Mouse (Mus musculus): ENCODE data around the gene Ifitm2. TPM values are rescaled to one million over a fixed set of nuclear protein-coding genes. Genes with fewer than 3 reads are reported as not detected.
A peak's percentile ranks its signal among the peaks of the same experiment; 100 is the strongest.
"Not testable (repeated sequence)": the region's sequence is repeated elsewhere in the genome, so short reads cannot be mapped to it uniquely, and the experiment has no call there.

Gene Ifitm2
- total RNA-seq, 2 experiments from 2014 or later, result 130 TPM

DNA sequence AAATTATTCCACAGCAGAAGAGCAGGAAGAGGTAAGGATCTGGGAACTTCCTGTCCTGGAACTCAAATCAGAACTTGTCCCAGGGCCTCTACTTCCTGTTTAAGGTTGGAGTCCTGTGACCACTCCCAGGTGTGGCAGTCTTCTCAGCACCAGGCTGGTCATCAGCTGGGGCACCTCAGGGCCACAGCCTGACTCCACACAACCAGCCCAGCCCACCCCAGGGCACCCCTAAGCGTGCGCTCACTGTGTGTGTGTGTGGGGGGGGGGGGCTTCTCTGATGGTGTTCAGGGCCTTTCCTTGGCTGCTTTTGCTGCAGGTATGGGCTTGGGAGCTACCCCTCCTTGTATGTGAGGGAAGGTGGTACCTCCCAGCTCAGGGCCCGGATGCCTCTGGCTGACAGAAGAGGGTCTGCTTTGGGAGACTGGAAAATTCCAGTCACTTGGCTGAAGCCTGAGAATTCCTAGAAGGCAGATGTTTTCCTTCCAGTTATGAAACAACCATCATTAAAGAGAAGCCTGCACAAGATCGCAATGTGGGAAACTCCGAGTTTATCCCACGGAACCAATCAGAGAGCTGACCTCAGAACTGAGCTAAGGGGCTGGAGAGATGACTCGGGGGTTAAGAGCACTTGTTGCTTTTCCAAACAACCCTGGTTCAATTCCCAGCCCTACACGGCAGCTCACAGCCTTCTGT is 15.8 kb upstream of the Ifitm2 start:
- intact Hi-C loops (cut with DNase I), result loop anchor here (5.0 kb wide), 1 partner anchor 36 kb away; no protein-coding TSS in a partner anchor

DNA sequence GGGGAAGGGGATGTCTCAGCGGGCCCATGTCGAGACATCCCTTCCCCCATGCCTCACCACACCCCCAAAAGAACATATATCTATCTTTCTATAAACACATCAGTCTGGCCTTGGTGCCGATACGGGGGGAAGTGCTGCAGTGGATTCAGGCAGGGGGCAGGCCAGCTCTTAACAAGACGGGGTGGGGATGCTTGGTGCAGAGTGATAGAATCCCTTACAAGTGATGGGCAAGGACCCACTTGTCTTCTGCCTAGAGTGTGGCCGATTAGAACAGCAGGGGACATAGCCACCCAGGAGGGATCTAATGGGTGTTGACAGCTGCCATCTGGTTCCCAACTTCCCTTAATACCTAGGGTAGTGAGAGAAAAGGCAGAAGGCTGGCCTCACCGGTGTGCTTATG is 15.1 kb upstream of the Ifitm2 start:
- intact Hi-C loops (cut with DNase I), result loop anchor here (5.0 kb wide), 1 partner anchor 36 kb away; no protein-coding TSS in a partner anchor
- no peak for DNase-seq

More for the DNA sequence above, 15.8 kb upstream of the Ifitm2 start:
- peak; percentile 36 to 38 for DNase-seq

DNA sequence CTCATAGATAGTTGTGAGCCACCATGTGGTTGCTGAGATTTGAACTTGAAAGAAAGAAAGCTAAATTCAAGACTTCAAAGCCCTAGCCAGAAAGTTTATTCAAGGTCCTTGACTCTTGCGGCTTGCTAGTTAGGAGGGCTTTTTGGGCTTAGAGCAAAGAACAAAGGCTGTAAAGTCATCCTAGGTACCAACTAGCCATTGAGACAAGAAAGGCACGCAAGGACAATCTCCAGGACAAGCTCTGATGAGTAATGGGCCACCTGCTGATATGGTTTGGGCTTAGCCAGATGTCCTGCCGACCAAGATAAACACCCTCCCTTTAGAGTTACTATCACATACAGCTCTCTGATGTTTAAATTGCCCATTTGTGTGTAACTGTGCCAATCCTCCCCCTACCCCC is 12.9 kb upstream of the Ifitm2 start:
- DNase-seq; intact Hi-C loops (cut with DNase I): not testable (repeated sequence)

DNA sequence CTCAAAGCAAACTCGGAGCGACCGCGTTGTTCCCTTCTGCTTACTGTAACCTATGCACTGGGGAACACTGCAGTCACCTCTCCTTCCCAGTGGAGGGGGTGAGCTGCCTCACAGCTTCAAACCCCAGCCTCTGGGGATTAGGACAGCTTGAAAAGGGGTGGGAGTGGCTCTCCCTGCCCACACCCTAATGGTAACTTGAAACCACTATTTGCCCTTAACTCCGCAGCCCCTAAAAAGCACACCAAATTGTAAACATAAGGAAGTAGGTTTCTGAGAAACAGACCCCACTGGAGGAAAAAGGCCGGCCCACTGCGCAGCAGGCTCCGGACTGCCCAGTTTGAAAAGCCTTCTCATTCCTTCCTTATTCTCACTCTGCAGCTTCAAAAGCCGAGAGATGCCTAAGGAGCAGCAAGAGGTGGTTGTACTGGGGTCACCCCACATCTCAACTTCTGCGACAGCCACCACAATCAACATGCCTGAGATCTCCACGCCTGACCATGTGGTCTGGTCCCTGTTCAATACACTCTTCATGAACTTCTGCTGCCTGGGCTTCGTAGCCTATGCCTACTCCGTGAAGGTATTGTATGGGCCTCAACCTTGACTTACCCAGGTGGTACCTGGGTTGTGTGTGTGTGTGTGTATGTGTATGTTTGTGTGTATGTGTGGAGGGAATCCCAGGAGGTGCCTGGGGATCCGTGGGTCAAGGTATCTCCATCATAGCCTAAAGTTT is 12.2 kb upstream of the Ifitm2 start:
- intact Hi-C loops (cut with DNase I), result no loop called here
- DNase-seq, result no peak

DNA sequence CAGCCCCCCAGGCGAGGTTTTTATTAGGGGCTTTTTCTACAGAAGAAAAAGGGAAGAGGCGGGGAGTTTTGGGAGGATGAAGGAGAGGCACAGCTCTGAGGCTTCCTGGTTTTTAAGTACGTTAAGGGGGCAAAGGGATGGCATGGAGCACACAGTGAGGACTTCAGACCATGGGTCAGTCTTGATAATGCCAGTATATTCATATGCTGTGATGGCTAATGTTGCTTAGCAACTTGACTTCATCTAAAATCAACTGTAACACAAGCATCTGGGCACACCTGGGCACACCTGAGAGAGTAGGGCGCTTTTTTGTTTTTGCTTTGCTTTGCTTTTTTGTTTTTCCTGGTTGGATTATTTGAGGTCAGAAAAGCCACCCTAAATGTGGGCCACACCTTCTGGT is 11.1 kb upstream of the Ifitm2 start, which contains the start of gene Ifitm1:
Gene Ifitm1, plus strand, starts transcription at position 301 of the 400 bp plus-strand sequence.
- no peak for DNase-seq
- intact Hi-C loops (cut with DNase I), result no loop called here

DNA sequence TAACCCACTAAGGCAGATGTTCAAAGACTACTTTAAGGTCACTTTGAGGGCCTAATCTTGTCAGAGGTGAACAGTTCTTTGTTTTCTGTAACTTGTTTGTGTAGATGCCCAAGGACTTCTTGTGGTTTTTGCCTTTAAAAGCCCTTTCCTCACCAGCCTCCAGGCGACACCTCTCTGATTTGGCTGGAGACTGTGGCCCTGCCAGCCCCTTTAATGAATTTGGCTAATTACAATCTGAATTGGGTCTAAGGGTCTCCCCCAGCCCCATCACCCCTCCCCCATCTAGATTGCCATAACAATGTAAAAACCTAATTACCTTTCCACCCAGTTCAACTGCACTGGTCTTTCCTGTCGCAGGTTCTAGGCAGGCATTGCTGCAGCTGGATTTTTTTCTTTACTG is 6.9 kb upstream of the Ifitm2 start:
- no peak for DNase-seq
- intact Hi-C loops (cut with DNase I), result loop anchor here (5.0 kb wide), 1 partner anchor 210 kb away; the partner anchor contains the start of gene Rnh1

DNA sequence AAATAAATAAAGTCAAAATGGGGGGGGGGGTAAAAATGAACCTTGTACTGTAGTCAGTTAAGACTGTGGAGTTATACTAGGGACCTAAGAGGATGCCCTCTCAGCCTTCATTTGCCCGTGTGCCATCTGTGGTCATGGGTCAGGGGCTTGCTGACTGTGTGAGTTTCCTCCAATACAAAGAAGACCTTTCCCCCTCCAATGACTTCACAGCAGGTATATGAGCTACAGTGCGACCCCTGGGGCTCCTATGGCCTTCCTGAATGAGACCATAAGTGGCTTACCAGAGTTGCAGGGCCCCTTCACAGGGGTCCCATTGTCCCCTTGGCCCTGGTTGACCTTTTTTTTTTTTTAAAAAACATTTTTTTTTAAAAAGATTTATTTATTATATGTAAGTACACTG is 5.6 kb upstream of the Ifitm2 start:
- DNase-seq, result no peak
- intact Hi-C loops (cut with DNase I), result loop anchor here (5.0 kb wide), 1 partner anchor 211 kb away; the partner anchor contains the start of gene Rnh1

DNA sequence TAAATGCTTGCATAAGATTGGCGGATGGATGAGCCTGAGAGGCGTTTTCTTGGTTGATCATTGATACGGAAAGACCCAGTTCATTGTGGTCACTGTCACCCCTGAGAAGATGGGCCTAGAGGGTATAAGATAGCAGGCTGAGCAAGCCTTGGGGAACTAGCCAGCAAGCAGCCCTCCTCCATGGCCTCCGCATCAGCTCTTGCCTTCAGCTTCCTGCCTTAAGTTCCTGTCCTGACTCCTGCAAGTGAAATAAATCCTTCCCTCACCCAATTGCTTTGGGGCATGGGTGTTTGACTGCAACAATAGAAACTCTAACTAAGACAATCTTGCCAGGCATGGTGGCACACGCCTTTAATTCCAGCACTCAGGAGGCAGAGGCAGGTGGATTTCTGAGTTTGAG is 4.2 kb upstream of the Ifitm2 start:
- DNase-seq, result no peak
- intact Hi-C loops (cut with DNase I), result loop anchor here (5.0 kb wide), 1 partner anchor 212 kb away; the partner anchor contains the start of gene Rnh1

DNA sequence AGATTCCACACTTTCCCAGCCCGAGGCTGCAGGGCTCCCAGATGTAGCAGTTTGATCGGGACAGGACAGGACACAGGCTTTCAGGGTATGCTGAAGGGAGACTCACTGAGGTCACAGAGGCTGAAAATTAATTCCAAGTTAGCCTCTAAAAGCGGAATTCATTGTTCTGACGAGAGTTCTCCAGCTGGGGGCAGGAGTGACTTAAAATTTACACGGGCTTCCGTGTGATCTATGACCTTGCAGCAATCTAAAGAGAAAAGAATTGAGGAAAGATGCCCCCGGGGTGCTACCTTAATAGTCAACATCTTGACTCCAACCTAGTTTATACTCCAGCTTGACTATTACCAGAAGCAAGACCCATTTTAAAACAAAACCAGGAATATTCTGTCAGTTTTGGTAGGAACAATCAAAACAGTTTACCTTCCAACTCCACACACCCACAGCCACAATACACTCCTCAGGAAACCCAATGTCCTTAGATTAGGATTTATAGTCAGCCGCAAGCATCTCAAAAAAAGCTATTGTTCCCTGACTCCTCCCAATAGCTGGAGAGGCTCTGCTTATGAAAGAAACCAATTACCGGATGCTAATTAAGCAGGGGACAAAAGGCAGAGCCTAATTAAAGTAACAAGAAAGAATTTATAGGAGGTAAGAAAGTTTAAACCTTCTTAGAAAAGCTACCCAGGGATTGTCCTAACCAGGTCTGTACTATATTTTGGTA is 3.6 kb upstream of the Ifitm2 start:
- DNase-seq, result peak; percentile 64 to 67
- intact Hi-C loops (cut with DNase I), result loop anchor here (2.0 to 5.0 kb wide), 2 partner anchors 49 to 52 kb away; no protein-coding TSS in a partner anchor

DNA sequence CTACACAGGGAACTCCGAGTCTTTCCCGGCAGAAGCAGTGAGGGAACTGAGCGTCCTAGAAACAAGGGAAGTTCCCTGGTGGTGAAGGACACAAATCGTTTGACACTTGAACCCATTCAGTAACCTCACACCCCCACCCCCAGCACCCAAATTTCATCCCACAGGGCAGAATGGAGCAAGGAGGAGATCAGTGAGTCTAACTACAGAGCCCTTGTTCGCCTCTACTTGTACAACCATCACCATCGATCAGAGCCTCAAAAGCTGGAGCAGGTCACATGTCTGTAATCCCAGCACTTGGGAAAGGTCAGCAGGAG is 726 bp upstream of the Ifitm2 start:
- DNase-seq, result no peak
- intact Hi-C loops (cut with DNase I), result loop anchor here (5.0 kb wide), 1 partner anchor 49 kb away; no protein-coding TSS in a partner anchor

DNA sequence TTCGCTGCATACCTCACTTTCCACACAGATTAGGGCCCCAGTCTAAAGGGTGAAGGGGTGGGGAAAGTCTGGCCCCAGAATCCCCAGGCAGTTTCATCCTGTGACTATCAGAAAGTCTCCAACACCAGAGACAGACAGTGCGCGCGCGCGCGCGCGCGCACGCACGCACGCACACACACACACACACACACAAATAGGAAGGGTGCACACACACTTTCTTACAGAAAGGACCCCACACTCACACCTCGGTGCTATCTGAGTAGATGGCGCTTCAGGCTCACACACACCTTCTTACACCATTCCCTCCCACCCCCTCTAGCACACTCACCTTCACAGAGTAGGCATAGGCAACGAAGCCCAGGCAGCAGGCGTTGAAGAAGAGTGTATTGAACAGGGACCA is 445 bp downstream of the Ifitm2 start:
- intact Hi-C loops (cut with DNase I), result loop anchor here (2.0 to 5.0 kb wide), 2 partner anchors 15 to 48 kb away; partner anchors contain the start of gene Pgghg
- DNase-seq, result no peak

DNA sequence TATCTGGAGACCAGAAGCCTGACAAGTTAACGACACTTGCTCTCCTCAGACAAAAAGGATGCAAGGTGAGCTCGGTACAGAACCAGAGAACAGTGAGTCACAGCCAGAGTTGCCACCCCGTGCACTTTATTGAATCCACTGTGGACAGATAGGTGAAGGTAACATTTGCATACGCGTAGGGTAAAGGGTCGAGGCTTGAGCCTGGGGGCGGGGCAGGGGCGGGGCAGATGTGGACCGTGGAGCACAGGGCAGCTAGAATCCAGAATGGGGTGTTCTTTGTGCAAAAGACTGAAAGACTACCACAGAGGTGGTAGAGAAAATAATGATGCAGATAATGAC is 1.1 kb downstream of the Ifitm2 start:
- no peak for DNase-seq
- intact Hi-C loops (cut with DNase I), result loop anchor here (2.0 to 5.0 kb wide), 2 partner anchors 14 to 47 kb away; partner anchors contain the start of gene Pgghg

DNA sequence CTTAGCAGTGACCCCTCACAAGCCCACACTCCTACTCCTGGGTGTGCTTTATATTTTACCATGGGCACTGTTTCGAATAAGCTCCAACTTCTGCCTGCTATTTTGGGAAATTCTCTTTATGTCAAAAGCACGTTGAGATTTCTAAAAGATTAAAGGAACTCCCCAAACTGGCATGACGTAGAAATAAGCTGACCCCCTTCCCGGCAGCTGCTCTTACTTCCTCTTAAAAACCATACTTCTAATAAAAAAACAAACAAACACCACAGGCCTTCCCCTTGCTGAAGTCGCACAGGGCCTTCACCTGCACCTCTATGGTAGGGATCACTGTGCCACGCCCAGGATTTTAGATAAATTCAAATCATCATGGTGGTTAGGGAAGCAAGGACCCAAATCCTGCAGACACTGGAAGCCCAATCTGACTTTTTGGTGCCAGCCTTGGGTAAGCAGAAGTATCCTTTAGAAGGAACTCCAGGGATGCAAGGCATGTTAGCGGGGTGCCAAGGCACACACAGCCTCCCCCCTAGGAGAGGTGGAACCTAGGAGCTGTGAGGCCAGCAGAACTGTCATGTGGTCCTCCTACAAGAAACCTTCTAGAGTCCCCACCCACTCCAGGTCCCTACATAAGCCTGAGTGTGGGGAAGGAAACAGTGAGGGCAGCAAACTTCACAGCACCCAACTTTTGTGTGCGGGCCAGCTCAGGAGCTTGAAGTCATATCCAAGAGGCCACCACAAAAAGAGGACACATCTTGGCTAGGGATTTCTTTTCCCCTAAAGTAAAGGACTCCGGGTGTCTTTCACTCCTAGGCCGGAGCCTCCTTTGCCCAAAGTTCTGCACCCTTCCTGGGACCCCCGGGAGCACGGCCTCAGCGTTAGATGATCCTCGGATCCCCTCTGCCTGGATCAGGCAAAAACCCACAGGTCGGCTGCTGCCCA is 1.7 kb downstream of the Ifitm2 start:
- intact Hi-C loops (cut with DNase I), result loop anchor here (2.0 kb wide), 1 partner anchor 13 kb away; the partner anchor contains the start of gene Pgghg
- DNase-seq, result no peak

DNA sequence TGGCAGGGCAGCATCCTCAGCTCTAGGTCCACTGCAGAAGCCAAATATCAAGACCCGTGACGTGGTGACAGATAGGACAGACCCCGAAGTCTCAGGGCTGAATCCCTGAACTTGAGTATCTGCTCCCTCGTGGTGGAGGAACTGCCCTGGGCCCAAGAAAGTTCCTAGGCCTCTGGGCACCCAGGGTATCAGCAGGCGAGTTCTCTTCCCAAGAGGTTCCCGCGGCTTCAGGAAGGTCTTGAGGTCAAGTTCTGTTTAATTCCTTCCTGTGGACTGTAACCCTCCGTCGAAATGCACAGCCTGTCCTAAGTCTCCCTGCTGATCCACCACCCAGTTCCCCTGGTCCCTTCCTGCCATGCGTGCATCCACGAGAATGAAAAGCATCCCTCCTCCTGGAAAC is 2.7 kb downstream of the Ifitm2 start:
- intact Hi-C loops (cut with DNase I), result no loop called here
- no peak for DNase-seq

DNA sequence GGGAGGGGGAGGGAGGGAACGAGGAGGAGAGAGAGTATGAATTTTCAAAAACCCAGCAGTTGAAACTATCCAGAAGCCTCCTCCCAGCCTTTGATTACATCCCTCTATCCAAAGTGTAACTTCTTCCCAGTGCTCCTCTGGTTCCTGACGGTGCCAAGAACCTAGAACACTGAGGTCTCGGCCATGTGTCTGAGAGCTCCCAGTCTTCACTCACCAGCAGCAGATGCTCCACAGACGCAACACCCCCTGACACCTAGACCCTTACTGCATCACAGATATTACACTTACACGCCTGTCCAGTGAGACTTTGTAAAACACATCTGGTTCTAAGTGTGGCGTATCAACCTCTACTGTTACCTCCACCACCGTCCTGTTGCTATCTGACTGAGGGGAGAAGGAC is 3.3 kb downstream of the Ifitm2 start:
- intact Hi-C loops (cut with DNase I), result no loop called here
- DNase-seq, result no peak

DNA sequence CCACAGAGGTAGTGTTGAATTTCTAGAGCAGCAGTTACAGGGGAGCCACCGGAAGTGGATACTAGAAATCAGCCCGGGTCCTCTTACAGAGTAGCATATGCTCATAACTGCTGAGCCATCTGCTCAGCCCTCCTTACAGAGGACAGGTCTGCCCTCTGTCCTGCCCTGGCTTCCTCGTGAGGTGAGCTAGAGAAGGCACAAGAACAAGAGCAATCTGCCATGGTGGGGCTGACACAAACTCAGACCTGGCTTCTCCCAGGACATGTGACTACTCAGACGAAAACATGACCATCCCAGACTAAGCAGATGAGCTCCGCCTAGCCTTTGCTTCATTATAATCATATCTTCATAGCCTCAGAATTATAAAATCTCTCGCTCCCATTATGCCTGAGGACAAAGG is 4.0 kb downstream of the Ifitm2 start:
- DNase-seq, result no peak
- intact Hi-C loops (cut with DNase I), result no loop called here

DNA sequence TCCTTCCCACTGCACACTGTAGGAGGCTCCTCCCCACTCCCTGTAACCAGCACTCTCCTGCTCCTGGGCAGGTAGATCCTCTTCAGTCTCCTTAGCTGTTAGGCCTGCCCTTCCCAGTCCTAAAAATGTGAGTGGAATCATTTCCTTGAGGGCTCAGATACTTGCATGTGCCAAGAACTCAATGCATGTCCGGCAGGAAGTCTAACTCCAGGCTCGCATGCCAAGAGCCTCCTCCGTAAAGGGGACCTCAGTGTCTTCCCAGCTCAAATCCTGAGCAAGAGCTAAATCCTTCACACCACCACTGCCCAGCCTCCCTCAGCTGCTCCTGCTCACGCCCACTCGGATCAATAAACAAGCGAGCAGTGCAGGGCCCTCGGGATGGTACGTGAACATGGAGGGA is 4.7 kb downstream of the Ifitm2 start:
- DNase-seq, result peak; percentile 38 to 59
- intact Hi-C loops (cut with DNase I), result no loop called here

DNA sequence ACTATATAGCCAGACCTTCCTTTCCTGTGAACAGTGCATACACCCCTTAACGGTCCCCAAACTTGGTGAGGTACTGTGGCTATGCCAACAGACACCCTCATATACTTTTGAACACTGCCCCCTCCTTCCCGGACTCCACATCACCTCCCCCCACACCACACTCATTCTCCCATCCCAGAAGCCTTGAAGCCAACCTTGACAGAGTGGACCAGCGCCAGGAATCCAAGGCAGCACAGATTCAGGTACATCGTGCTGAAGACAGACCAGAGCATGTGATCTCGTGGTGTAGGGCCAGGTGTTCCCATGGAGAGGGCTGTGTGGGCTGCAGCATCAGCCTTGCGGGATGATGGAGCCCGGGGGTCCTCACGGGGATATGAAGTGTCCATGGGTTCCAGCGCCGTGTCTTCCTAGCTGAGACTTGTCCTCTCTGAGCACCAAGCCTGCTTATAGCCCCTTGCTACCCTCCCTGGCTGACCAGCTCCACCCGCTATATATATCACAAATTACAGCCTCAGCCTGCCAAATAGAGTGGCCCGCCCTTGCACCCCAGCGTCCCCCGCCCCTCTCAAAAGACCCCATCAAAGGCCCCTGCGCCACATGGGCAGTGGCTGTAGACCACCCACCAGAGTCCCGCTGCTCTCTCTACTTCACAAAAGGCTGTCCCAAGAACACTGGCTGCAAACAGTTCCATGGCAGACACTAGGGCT is 5.8 kb downstream of the Ifitm2 start, which contains the start of gene Ifitm5:
Gene Ifitm5, minus strand, starts transcription at position 468 of the 707 bp plus-strand sequence.
- DNase-seq, result no peak
- intact Hi-C loops (cut with DNase I), result no loop called here

DNA sequence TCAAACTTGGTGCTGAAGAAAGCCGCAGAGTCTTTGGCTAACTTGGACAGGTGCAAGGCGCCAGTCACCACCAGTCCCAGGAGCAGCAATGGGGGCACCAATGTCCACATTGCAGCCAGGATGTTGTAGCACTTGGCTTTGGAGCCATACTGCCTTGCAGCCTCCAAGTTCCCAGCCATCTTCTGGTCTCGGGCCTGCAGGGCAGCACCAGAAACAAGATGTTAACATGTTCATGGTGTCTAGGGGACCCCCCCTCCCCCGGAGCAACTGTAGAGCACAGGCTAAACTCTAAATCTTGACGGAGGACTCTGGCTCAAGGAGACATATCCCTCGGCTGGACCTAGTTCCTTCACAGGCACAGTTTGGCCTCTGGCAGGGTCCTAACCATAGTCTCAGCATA is 6.5 kb downstream of the Ifitm2 start:
- DNase-seq, result no peak
- intact Hi-C loops (cut with DNase I), result no loop called here
